Comparison of ENCODE assay signal across 8 mouse cellular contexts in the genomic region with DNA sequence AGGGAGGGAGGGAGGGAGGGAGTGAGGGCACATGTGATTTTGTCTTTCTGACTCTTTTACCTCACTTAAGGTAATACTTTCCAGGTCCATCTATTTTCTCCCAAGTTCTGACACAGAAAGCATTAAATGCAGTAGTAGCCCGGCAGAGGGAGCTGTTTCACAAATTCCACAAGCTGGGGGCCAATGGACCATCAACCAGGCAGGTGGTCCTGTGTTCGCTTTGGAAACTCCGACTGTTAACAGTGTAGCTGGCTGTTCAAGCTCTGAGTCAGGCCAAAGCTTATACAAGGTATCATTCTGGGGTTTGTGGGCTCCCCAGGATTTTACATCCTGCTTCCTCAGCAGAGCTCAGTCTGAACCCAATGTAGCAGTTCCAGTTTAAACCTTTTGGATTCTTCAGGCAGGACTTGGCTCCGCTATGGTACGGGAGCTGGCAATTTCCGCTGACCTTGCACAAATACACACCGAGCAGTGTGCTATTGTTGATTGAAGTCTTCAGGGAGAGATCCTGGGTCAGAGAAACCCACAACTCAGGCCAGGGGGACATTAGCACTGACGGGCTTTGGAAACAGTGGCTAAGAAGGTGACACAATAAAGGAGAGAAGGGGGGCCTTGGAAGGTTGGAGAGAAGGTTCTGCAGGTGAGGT.
DNase-seq lines count a peak whose midpoint lies in the region.

No protein-coding gene starts in this region.

- DNase-seq in cerebellum, adult 8-10 months = peak; percentile 11
- DNase-seq in cerebellum, adult 9-10 months = no peak
- DNase-seq in urinary bladder, postnatal 25 days (ENCODE audit: low spot score) = peak; percentile 45
- no peak for DNase-seq in urinary bladder, postnatal 4 days (ENCODE audit: low spot score in 2 of 2)
- DNase-seq in forelimb bud, embryonic 11.5 days (ENCODE audit: low read depth, low spot score) = peak; percentile 89
- peak; percentile 15 for DNase-seq in layer of hippocampus, adult 9-10 months (ENCODE audit: low spot score)
- DNase-seq in mesoderm, embryonic 11.5 days (ENCODE audit: low read depth, low spot score) = peak; percentile 88
- peak; percentile 27 for DNase-seq in thymus, postnatal 25 days

Comparison
In these comparisons a context has a peak if more than half of its experiments do, and no peak if none do; other contexts are left out.
1. DNase-seq: peak in cerebellum, adult 8-10 months (single experiment), urinary bladder, postnatal 25 days (single experiment), forelimb bud, embryonic 11.5 days (single experiment), layer of hippocampus, adult 9-10 months (single experiment), mesoderm, embryonic 11.5 days (single experiment) and thymus, postnatal 25 days (single experiment); none in cerebellum, adult 9-10 months (single experiment) and urinary bladder, postnatal 4 days (0 of 2).